Mouse (Mus musculus) cerebellum, adult 2 months (tissue): ENCODE measurements around the gene Camp. TPM values are rescaled to one million over a fixed set of nuclear protein-coding genes. Genes with fewer than 3 reads are reported as not detected.

ENCODE experiments used
- DNase-seq, 2 experiments: peaks; one replicate each; pipeline ENCODE4 v3.0.0; 2021
- H3K27ac ChIP-seq: fragments of 200-500 bp; 2 replicates; pipeline ENCODE4 v1.5.1; 2012; ENCODE audit warnings: low read length, control low read depth, inconsistent platforms; ENCODE audit not compliant: insufficient read depth
- H3K27me3 ChIP-seq: fragments of 200-500 bp; 2 replicates; pipeline ENCODE4 v1.6.1; 2012; ENCODE audit warnings: inconsistent platforms, mild to moderate bottlenecking, low read length, moderate library complexity; ENCODE audit not compliant: control insufficient read depth, insufficient read depth
- H3K4me1 ChIP-seq: fragments of 200-500 bp; 2 replicates; pipeline ENCODE4 v1.6.1; 2011; ENCODE audit warnings: low read length; ENCODE audit not compliant: control insufficient read depth, insufficient read depth
- H3K4me3 ChIP-seq: fragments of 200-500 bp; replicated peaks from 2 replicates; pipeline ENCODE3; 2011; ENCODE audit warnings: mild to moderate bottlenecking, low read depth, low read length, control low read depth; ENCODE audit not compliant: insufficient read depth
- CTCF ChIP-seq: fragments of 200-500 bp; IDR thresholded peaks from 2 replicates; pipeline ENCODE4 v1.5.1; 2011; ENCODE audit warnings: low read depth, mild to moderate bottlenecking, control low read depth, low read length, moderate library complexity, borderline replicate concordance; ENCODE audit not compliant: insufficient read depth
- POLR2A ChIP-seq: fragments of 200-500 bp; IDR thresholded peaks from 2 replicates; pipeline ENCODE4 v1.6.1; 2011; ENCODE audit warnings: low read length, control low read depth, borderline replicate concordance; ENCODE audit not compliant: insufficient read depth
- WGBS: fragments of 180-500 bp; shearing (Covaris S2); methylation state at CpG from one replicate; pipeline ENCODE4 v1.1.7; 2018; 5-methylcytosine and 5-hydroxymethylcytosine counted together
- polyA plus RNA-seq: library from polyadenylated mRNA; depleted of rRNA; stranded (reverse); fragments of >200 nt; gene quantifications from 2 replicates; pipeline ENCODE4 v1.2.3, GENCODE M21; 2012; rRNA removed

Gene Camp
- 0.78 and 1.5 TPM in 2 replicates for polyA plus RNA-seq

- Histone ChIP-seq H3K4me3 (no peak within 1 kb of the TSS), H3K27ac (no peak within 1 kb of the TSS), H3K27me3 (no peaks in the 10 kb centered on the region), H3K4me1 (no peaks in the 10 kb centered on the region)
- no peak for DNase-seq
- 7% methylated on average over 6 of the region's 6 CpGs for WGBS
- no peak for TF ChIP-seq CTCF
- no peak for TF ChIP-seq POLR2A
Observed at GRCm38 (mm10) chr9:109849312-109849758, at the start of gene Camp. TSS of gene Camp (minus strand) at chr9:109849617.

GRCm38 (mm10) chr9:109898027-109898426 lies 48.6 kb upstream of the Camp start:
- WGBS, result 38% methylated on average over 2 of the region's 2 CpGs
- H3K4me1 ChIP-seq, result peaks cover 1% of the 10 kb centered on the region; the same call in 1 of the 2 replicates
- H3K4me3 ChIP-seq, result no peak overlapping the region
- TF ChIP-seq CTCF (no peak), POLR2A (no peak)
- H3K27me3 ChIP-seq, result no peaks in the 10 kb centered on the region
- no peak overlapping the region for H3K27ac ChIP-seq
- DNase-seq, result no peak

GRCm38 (mm10) chr9:109896253-109897150 lies 47.1 kb upstream of the Camp start:
- 77% methylated on average over 8 of the region's 8 CpGs for WGBS
- peaks cover 14% of the 10 kb centered on the region for H3K4me1 ChIP-seq
- DNase-seq, result peak in 1 of 2 experiments; percentile 28
- no peak overlapping the region for H3K27ac ChIP-seq
- no peak overlapping the region for H3K4me3 ChIP-seq
- TF ChIP-seq CTCF, result no peak
- no peak for TF ChIP-seq POLR2A
- H3K27me3 ChIP-seq, result no peaks in the 10 kb centered on the region

GRCm38 (mm10) chr9:109895593-109895992 lies 46.2 kb upstream of the Camp start:
- no peak overlapping the region for H3K4me3 ChIP-seq
- no peak overlapping the region for H3K27ac ChIP-seq
- no peak for DNase-seq
- TF ChIP-seq CTCF (no peak), POLR2A (no peak)
- H3K27me3 ChIP-seq, result no peaks in the 10 kb centered on the region
- peaks cover 17% of the 10 kb centered on the region for H3K4me1 ChIP-seq
- 91% methylated on average over 6 of the region's 6 CpGs for WGBS

- Histone ChIP-seq H3K27me3 (no peaks in the 10 kb centered on the region), H3K4me3 (no peak overlapping the region), H3K27ac (no peak overlapping the region), H3K4me1 (peaks cover 17% of the 10 kb centered on the region)
- WGBS, result 44% methylated on average over 6 of the region's 6 CpGs
- TF ChIP-seq POLR2A (no peak), CTCF (peak; percentile 67; the same call in 1 of the 2 replicates)
- DNase-seq, result peak; percentile 40 to 56
Observed at GRCm38 (mm10) chr9:109894413-109895090, 45.1 kb upstream of the Camp start.

GRCm38 (mm10) chr9:109892651-109893250 lies 43.3 kb upstream of the Camp start:
- no peak overlapping the region; the same call in 1 of the 2 replicates for H3K27ac ChIP-seq
- WGBS, result 51% methylated on average over 5 of the region's 5 CpGs
- H3K4me3 ChIP-seq, result no peak overlapping the region
- TF ChIP-seq POLR2A (no peak), CTCF (peak; percentile 83)
- DNase-seq, result peak; percentile 74 to 80
- H3K27me3 ChIP-seq, result no peaks in the 10 kb centered on the region
- peaks cover 17% of the 10 kb centered on the region for H3K4me1 ChIP-seq

- TF ChIP-seq POLR2A (no peak), CTCF (no peak)
- Histone ChIP-seq H3K27ac (peak overlapping the region; percentile 57), H3K27me3 (no peaks in the 10 kb centered on the region), H3K4me1 (peaks cover 17% of the 10 kb centered on the region), H3K4me3 (no peak overlapping the region)
- 24% methylated on average over 8 of the region's 8 CpGs for WGBS
- DNase-seq, result peak; percentile 62 to 68
Observed at GRCm38 (mm10) chr9:109891501-109891900, 42.1 kb upstream of the Camp start.
